Mouse (Mus musculus) G1E (cell line): ENCODE measurements around the gene Prkar2a.

Experiments
- CTCF ChIP-seq: IDR thresholded peaks from 2 replicates; pipeline ENCODE4 v1.5.1; 2012; ENCODE audit warnings: low read depth, low read length, inconsistent platforms, mixed read lengths
- GATA1 ChIP-seq: IDR thresholded peaks from 2 replicates; pipeline ENCODE4 v1.6.1; 2012; ENCODE audit warnings: borderline replicate concordance, low read length, inconsistent platforms, mixed read lengths
- GATA2 ChIP-seq: IDR thresholded peaks from 2 replicates; pipeline ENCODE4 v1.6.1; 2012; ENCODE audit warnings: low read depth, low read length, inconsistent platforms, borderline replicate concordance
- POLR2AphosphoS5 ChIP-seq: IDR thresholded peaks from 2 replicates; pipeline ENCODE4 v1.6.1; 2012; ENCODE audit warnings: low read depth, low read length, inconsistent platforms; ENCODE audit not compliant: insufficient replicate concordance
- TAL1 ChIP-seq: conservative IDR thresholded peaks from 2 replicates; pipeline ENCODE4 v1.6.1; 2012; ENCODE audit warnings: low read depth, low read length, inconsistent platforms, mixed read lengths

DNA sequence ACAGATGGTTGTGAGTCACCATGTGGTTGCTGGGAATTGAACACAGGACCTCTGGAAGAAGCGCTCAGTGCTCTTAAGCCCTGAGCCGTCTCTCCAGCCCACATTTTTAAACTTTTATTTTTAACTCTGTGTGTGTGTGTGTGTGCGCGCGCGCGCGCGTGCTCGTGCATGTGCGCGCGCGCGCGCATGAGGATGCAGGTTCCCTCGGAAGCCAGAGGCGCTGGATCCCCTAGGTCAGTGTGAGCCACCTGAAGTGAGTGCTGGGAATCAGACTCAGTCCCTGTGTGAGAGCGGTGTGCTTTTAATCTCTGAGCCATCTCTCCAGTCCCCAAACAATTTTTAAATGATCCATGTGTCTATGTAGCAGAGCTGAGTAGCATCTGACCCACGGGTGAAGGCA, 70.0 kb downstream of the Prkar2a start:
- TF ChIP-seq GATA1: no peak
- no peak for TF ChIP-seq CTCF
- no peak for TF ChIP-seq POLR2AphosphoS5
- TF ChIP-seq GATA2: no peak
- no peak for TF ChIP-seq TAL1
